Mouse (Mus musculus): Measurements from ENCODE around the gene Dtx2. TPM values are rescaled to one million over a fixed set of nuclear protein-coding genes. Genes with fewer than 3 reads are reported as not detected.

The Dtx2 gene
- total and polyA plus RNA-seq, 3 experiments = 16.0 to 43.7 (median 20.4) TPM

- dilution Hi-C loops (cut with MboI; ENCODE audit: extremely low pct_ligation_motif_present, extremely low pct_unique_long_range_greater_than_20kb, low sequenced_read_pairs) = no loop called here
- Histone ChIP-seq H3K36me3 (replicated peaks in 1 of 2; ENCODE audit: control insufficient read depth in 1 of 2, insufficient read depth in 1 of 2, low read length in 1 of 2) (peaks cover 0 to 7% of the 10 kb centered on the region in 2 experiments), H3K79me2 (replicated peaks; ENCODE audit: control insufficient read depth, extremely low read depth, insufficient read depth, poor library complexity, severe bottlenecking) (no peaks in the 10 kb centered on the region), H3K4me3 (replicated peaks in 1 of 3; ENCODE audit: low read depth in 2 of 3, low read length in 2 of 3, poor library complexity in 1 of 3) (peak overlapping the region; percentile 54 to 71 (median 57)), H3K9me3 (replicated peaks; ENCODE audit: low read length) (no peaks in the 10 kb centered on the region), H3K9ac (ENCODE audit: insufficient read depth, low read depth) (peak overlapping the region; percentile 91), H3K4me2 (ENCODE audit: insufficient read depth, low read depth, poor library complexity, severe bottlenecking) (peak overlapping the region; percentile 83), H3K4me1 (ENCODE audit: control insufficient read depth in 1 of 2, insufficient read depth in 2 of 2) (peaks cover 18 to 38% of the 10 kb centered on the region in 2 experiments), H3K27me3 (replicated peaks) (no peaks in the 10 kb centered on the region), H3K27ac (ENCODE audit: insufficient read depth, low read depth) (peak overlapping the region; percentile 24; the same call in 1 of the 2 replicates)
- DNase-seq (ENCODE audit: extremely low read depth) = peak; percentile 99
- in situ Hi-C loops (cut with MboI; ENCODE audit: low pct_ligation_motif_present, low pct_unique_long_range_greater_than_20kb, low sequenced_read_pairs) = no loop called here
- peak; percentile 53; the same call in 1 of the 2 replicates for TF ChIP-seq ETS1 (conservative IDR thresholded peaks at IDR 0.05; ENCODE audit: low read depth, low read length)
- TF ChIP-seq POLR2AphosphoS2 (IDR thresholded peaks at IDR 0.05; ENCODE audit: low read depth, low read length) = peak; percentile 47; the same call in 1 of the 2 replicates
- peak; percentile 72; the same call in 1 of the 2 replicates for TF ChIP-seq MAX (IDR thresholded peaks at IDR 0.05; ENCODE audit: low read length)
- no peak for TF ChIP-seq SMC3 (IDR thresholded peaks at IDR 0.05; ENCODE audit: low read depth, low read length)
- peak; percentile 96 for TF ChIP-seq ZNF384 (IDR thresholded peaks at IDR 0.05; ENCODE audit: low read depth, low read length)
- TF ChIP-seq TBP (conservative IDR thresholded peaks at IDR 0.05; ENCODE audit: low read depth, low read length) = peak; percentile 78; the same call in 1 of the 2 replicates
- TF ChIP-seq CHD1 (IDR thresholded peaks at IDR 0.05; ENCODE audit: low read depth, low read length) = no peak
- no peak; the same call in 1 of the 2 replicates for TF ChIP-seq GABPA (IDR thresholded peaks at IDR 0.05; ENCODE audit: insufficient replicate concordance, low read depth, low read length)
- no peak for TF ChIP-seq USF1 (IDR thresholded peaks at IDR 0.05; ENCODE audit: low read depth, low read length)
- TF ChIP-seq MAZ (IDR thresholded peaks at IDR 0.05; ENCODE audit: low read depth, low read length) = no peak
- peak; percentile 37; the same call in 1 of the 2 replicates for TF ChIP-seq MXI1 (IDR thresholded peaks at IDR 0.05; ENCODE audit: low read depth, low read length)
- peak; percentile 88 for TF ChIP-seq MAFK (IDR thresholded peaks at IDR 0.05; ENCODE audit: insufficient replicate concordance, low read length)
- no peak for TF ChIP-seq CHD2 (IDR thresholded peaks at IDR 0.05; ENCODE audit: low read length)
- TF ChIP-seq UBTF (IDR thresholded peaks at IDR 0.05; ENCODE audit: low read depth, low read length) = no peak
- TF ChIP-seq PAX5 (IDR thresholded peaks at IDR 0.05; ENCODE audit: low read length) = no peak
- peak; percentile 89 for TF ChIP-seq POLR2A (IDR thresholded peaks at IDR 0.05; ENCODE audit: low read depth, low read length)
- no peak for TF ChIP-seq RAD21 (IDR thresholded peaks at IDR 0.05; ENCODE audit: low read depth, low read length)
- peak; percentile 47; the same call in 1 of the 2 replicates for TF ChIP-seq TCF12 (IDR thresholded peaks at IDR 0.05; ENCODE audit: low read depth, low read length)
- TF ChIP-seq USF2 (conservative IDR thresholded peaks at IDR 0.05; ENCODE audit: low read depth, low read length) = no peak; the same call in 1 of the 2 replicates
- no peak for TF ChIP-seq EP300 (IDR thresholded peaks at IDR 0.05; ENCODE audit: low read length)
- no peak; the same call in 1 of the 2 replicates for TF ChIP-seq MYC (IDR thresholded peaks at IDR 0.05; ENCODE audit: low read depth, low read length)
- TF ChIP-seq MEF2A (IDR thresholded peaks at IDR 0.05; ENCODE audit: borderline replicate concordance, low read depth, low read length) = no peak; the same call in 1 of the 2 replicates
- peak; percentile 64; the same call in 1 of the 2 replicates for TF ChIP-seq E2F4 (IDR thresholded peaks at IDR 0.05; ENCODE audit: insufficient replicate concordance, low read depth, low read length)
- peak; percentile 65 for TF ChIP-seq NELFE (IDR thresholded peaks at IDR 0.05; ENCODE audit: low read depth, low read length)
- no peak for TF ChIP-seq KAT2A (IDR thresholded peaks at IDR 0.05; ENCODE audit: insufficient replicate concordance, low read length)
- no peak for TF ChIP-seq JUN (IDR thresholded peaks at IDR 0.05; ENCODE audit: insufficient read depth, low read depth, low read length)
- no peak for TF ChIP-seq RCOR1 (conservative IDR thresholded peaks at IDR 0.05; ENCODE audit: low read depth, low read length)
- TF ChIP-seq SIN3A (IDR thresholded peaks at IDR 0.05; ENCODE audit: low read length) = no peak
- peak; percentile 70 for TF ChIP-seq HCFC1 (IDR thresholded peaks at IDR 0.05; ENCODE audit: low read depth, low read length)
- no peak for TF ChIP-seq CTCF (conservative IDR thresholded peaks at IDR 0.05 in 1 of 2, IDR thresholded peaks at IDR 0.05 in 1 of 2; ENCODE audit: low read depth in 2 of 2, low read length in 2 of 2)
- no peak; the same call in 1 of the 2 replicates for TF ChIP-seq JUND (conservative IDR thresholded peaks at IDR 0.05; ENCODE audit: low read depth, low read length)
- no peak for TF ChIP-seq ZKSCAN1 (IDR thresholded peaks at IDR 0.05; ENCODE audit: borderline replicate concordance, low read depth, low read length)
- TF ChIP-seq NRF1 (IDR thresholded peaks at IDR 0.05; ENCODE audit: low read depth, low read length) = 0 out of 2 replicates have a peak, but pooled peaks have one; percentile 16
- TF ChIP-seq ZC3H11A (IDR thresholded peaks at IDR 0.05; ENCODE audit: low read depth, low read length) = no peak
- peak; percentile 25; the same call in 1 of the 2 replicates for TF ChIP-seq IRF4 (IDR thresholded peaks at IDR 0.05; ENCODE audit: low read depth, low read length)
- peak; percentile 84 for TF ChIP-seq ELF1 (IDR thresholded peaks at IDR 0.05; ENCODE audit: low read depth, low read length)
- TF ChIP-seq BHLHE40 (IDR thresholded peaks at IDR 0.05; ENCODE audit: low read depth, low read length) = peak; percentile 37; the same call in 1 of the 2 replicates
- TF ChIP-seq ZMIZ1 (IDR thresholded peaks at IDR 0.05; ENCODE audit: low read depth, low read length) = peak; percentile 64; the same call in 1 of the 2 replicates
Observed at GRCm38 (mm10) chr5:135957207-135957974, 37.2 kb upstream of the Dtx2 start.

All from CH12.LX (cell line).